Mouse (Mus musculus) left cerebral cortex, adult 18-20 months (tissue): ENCODE results near the gene Rnps1. TPM values are rescaled to one million over a fixed set of nuclear protein-coding genes. Genes with fewer than 3 reads are reported as not detected.
A peak's percentile ranks its signal among the peaks of the same experiment; 100 is the strongest.

Experiments used
- DNase-seq, 2 experiments: peaks; one replicate each; pipeline ENCODE4 v3.0.0; 2021 to 2022; ENCODE audit warnings: low spot score in 2 of 2, mixed read lengths in 1 of 2
- total RNA-seq, 2 experiments: library from RNA; stranded (reverse); gene quantifications; 2 replicates each; pipeline ENCODE4 v1.2.3; 2021

The Rnps1 gene
- total RNA-seq, 2 experiments from 2014 or later = 129 to 133 TPM

- no peak for DNase-seq
Measured at GRCm38 (mm10) chr17:24468636-24469246, 54.4 kb downstream of the Rnps1 start.

- no peak for DNase-seq
Measured at GRCm38 (mm10) chr17:24469336-24469909, 55.1 kb downstream of the Rnps1 start.

GRCm38 (mm10) chr17:24469910-24470602, 55.7 kb downstream of the Rnps1 start, which contains the start of the genes E4f1 and Pgp:
TSS of gene E4f1 (minus strand) at chr17:24470313.
TSS of gene Pgp (plus strand) at chr17:24470392.
- peak; percentile 99 to 100 for DNase-seq

- peak; percentile 54 to 56 for DNase-seq
Measured at GRCm38 (mm10) chr17:24470701-24471527, 56.5 kb downstream of the Rnps1 start.

- DNase-seq = no peak
Measured at GRCm38 (mm10) chr17:24472512-24472911, 58.1 kb downstream of the Rnps1 start.

GRCm38 (mm10) chr17:24473612-24474275, 59.4 kb downstream of the Rnps1 start, which contains the start of gene Bricd5:
TSS of gene Bricd5 (plus strand) at chr17:24473884.
- DNase-seq = no peak

- DNase-seq = no peak
Measured at GRCm38 (mm10) chr17:24474557-24474956, 60.2 kb downstream of the Rnps1 start.

Other genes starting within 250 kb of the Rnps1 start
- 1,000 to 10,000 TPM; 1,209 to 1,218 TPM for gene Atp6v0c, start 244.9 kb upstream of the Rnps1 start, total RNA-seq
- 10 to 100 TPM; 62.8 to 66.6 TPM for gene Tbc1d24, start 209.0 kb upstream of the Rnps1 start, total RNA-seq
- gene Ntn3, start 205.0 kb upstream of the Rnps1 start, total RNA-seq = 1 to 10 TPM; 8.1 to 8.5 TPM
- gene Tedc2, start 193.7 kb upstream of the Rnps1 start, total RNA-seq = 10 to 100 TPM in 1 of 2 experiments, 1 to 10 TPM in 1; 9.0 to 10.4 TPM
- 1 to 10 TPM; 7.1 to 8.1 TPM for gene Ccnf, start 163.1 kb upstream of the Rnps1 start, total RNA-seq
- 1 to 10 TPM in 1 of 2 experiments, under 1 TPM in 1; 0.91 to 1.3 TPM for gene Abca17, start 63.5 kb upstream of the Rnps1 start, total RNA-seq
- 10 to 100 TPM; 66.5 to 69.8 TPM for gene Abca3, start 62.6 kb upstream of the Rnps1 start, total RNA-seq
- 10 to 100 TPM; 28.0 to 28.7 TPM for gene Eci1, start 12.1 kb downstream of the Rnps1 start, total RNA-seq
- gene Dnase1l2, start 28.5 kb downstream of the Rnps1 start, total RNA-seq = 10 to 100 TPM; 10.0 to 10.1 TPM
- 10 to 100 TPM; 32.5 to 34.3 TPM for gene E4f1, start 55.7 kb downstream of the Rnps1 start, total RNA-seq
- 10 to 100 TPM; 69.6 to 70.1 TPM for gene Pgp, start 55.8 kb downstream of the Rnps1 start, total RNA-seq
- 1 to 10 TPM; 2.0 to 2.1 TPM for gene Bricd5, start 59.3 kb downstream of the Rnps1 start, total RNA-seq
- gene Mlst8, start 64.5 kb downstream of the Rnps1 start, total RNA-seq = 10 to 100 TPM; 34.9 to 35.3 TPM
- 100 to 1,000 TPM; 123 to 129 TPM for gene Caskin1, start 74.0 kb downstream of the Rnps1 start, total RNA-seq
- gene Traf7, start 113.4 kb downstream of the Rnps1 start, total RNA-seq = 10 to 100 TPM; 64.2 to 83.9 TPM
- 10 to 100 TPM; 45.8 to 50.0 TPM for gene Rab26, start 119.6 kb downstream of the Rnps1 start, total RNA-seq
- gene Pkd1, start 135.3 kb downstream of the Rnps1 start, total RNA-seq = 10 to 100 TPM; 67.5 to 71.2 TPM
- gene Tsc2, start 218.1 kb downstream of the Rnps1 start, total RNA-seq = 100 to 1,000 TPM; 136 to 153 TPM
- gene Nthl1, start 218.1 kb downstream of the Rnps1 start, total RNA-seq = 1 to 10 TPM; 4.1 to 7.4 TPM
- gene Slc9a3r2, start 235.8 kb downstream of the Rnps1 start, total RNA-seq = 10 to 100 TPM; 47.3 to 52.7 TPM
- 1 to 10 TPM; 2.1 TPM for gene Npw, start 243.9 kb downstream of the Rnps1 start, total RNA-seq